Mouse (Mus musculus): ENCODE results near the gene Mfsd13b. TPM values are rescaled to one million over a fixed set of nuclear protein-coding genes. Genes with fewer than 3 reads are reported as not detected.

Gene Mfsd13b
- polyA plus RNA-seq, 1 experiment from 2014 or later, result 0.24 TPM

GRCm38 (mm10) chr7:121059477-121060218 lies 77.3 kb downstream of the Mfsd13b start:
- H3K9ac ChIP-seq (replicated peaks; ENCODE audit: low read length), result no peak overlapping the region
- WGBS, result 52% methylated on average over 6 of the region's 6 CpGs
- ATAC-seq (ENCODE audit: low FRiP score, low TSS enrichment), result no peak
- H3K36me3 ChIP-seq (ENCODE audit: insufficient read depth, low read length), result peaks cover 19% of the 10 kb centered on the region
- H3K4me1 ChIP-seq (ENCODE audit: insufficient read depth, low read length), result peaks cover 9% of the 10 kb centered on the region; the same call in 1 of the 2 replicates
- no peak overlapping the region for H3K27ac ChIP-seq (ENCODE audit: low read length)
- H3K4me3 ChIP-seq (ENCODE audit: low read length), result no peak overlapping the region
- no peaks in the 10 kb centered on the region for H3K9me3 ChIP-seq (ENCODE audit: low read length)
- H3K4me2 ChIP-seq (replicated peaks; ENCODE audit: low read depth, low read length), result no peak overlapping the region
- no peaks in the 10 kb centered on the region for H3K27me3 ChIP-seq (ENCODE audit: insufficient read depth, low read length)

DNA sequence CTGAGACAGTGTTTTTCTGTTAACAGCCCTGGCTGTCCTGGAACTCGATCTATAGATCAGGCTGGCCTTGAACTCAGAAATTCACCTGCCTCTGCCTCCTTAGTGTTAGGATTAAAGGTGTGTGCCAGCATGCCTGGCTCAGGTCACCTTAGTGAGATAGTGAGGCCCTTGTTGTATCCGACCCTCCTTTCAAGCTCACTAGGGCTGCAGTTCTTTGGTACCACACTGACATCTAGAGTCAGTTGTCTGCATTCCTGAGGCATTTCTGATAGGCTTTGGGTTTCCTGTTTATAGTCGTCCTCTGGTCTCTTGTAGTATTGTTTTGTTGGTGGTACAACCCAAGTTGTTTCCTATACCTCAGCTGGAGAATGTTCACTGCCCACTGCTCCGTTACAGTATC lies 82.0 kb downstream of the Mfsd13b start:
- Histone ChIP-seq H3K4me1 (ENCODE audit: insufficient read depth, low read length) (peaks cover 2% of the 10 kb centered on the region; the same call in 1 of the 2 replicates), H3K4me3 (ENCODE audit: low read length) (no peak overlapping the region), H3K27me3 (ENCODE audit: insufficient read depth, low read length) (no peaks in the 10 kb centered on the region), H3K9me3 (ENCODE audit: low read length) (no peaks in the 10 kb centered on the region), H3K27ac (ENCODE audit: low read length) (no peak overlapping the region), H3K36me3 (ENCODE audit: insufficient read depth, low read length) (0 out of 2 replicates have a peak, but pooled peaks cover 11% of the 10 kb centered on the region), H3K9ac (replicated peaks; ENCODE audit: low read length) (no peak overlapping the region), H3K4me2 (replicated peaks; ENCODE audit: low read depth, low read length) (no peak overlapping the region)
- WGBS, result 68% methylated on average over 4 of the region's 4 CpGs
- ATAC-seq (ENCODE audit: low FRiP score, low TSS enrichment), result peak; percentile 51; the same call in 1 of the 2 replicates

Other genes with a start within 250 kb of the Mfsd13b start
- 0.11 and 0.19 TPM in 2 replicates for gene Vwa3a, start 243.2 kb upstream of the Mfsd13b start, polyA plus RNA-seq (2015; fragmentation: Nextera tagmentation; extraction: Ambion mirVana)
- gene Gm5737, start 170.1 kb upstream of the Mfsd13b start, polyA plus RNA-seq (2015; fragmentation: Nextera tagmentation; extraction: Ambion mirVana), result not detected in 2 replicates
- gene Eef2k, start 139.7 kb upstream of the Mfsd13b start, polyA plus RNA-seq (2015; fragmentation: Nextera tagmentation; extraction: Ambion mirVana), result 27.9 and 31.1 TPM in 2 replicates
- gene Polr3e, start 64.8 kb upstream of the Mfsd13b start, polyA plus RNA-seq (2015; fragmentation: Nextera tagmentation; extraction: Ambion mirVana), result 45.6 and 46.4 TPM in 2 replicates
- gene Cdr2, start 197 bp upstream of the Mfsd13b start, polyA plus RNA-seq (2015; fragmentation: Nextera tagmentation; extraction: Ambion mirVana), result 10.4 and 11.1 TPM in 2 replicates
- gene Mettl9, start 51.9 kb downstream of the Mfsd13b start, polyA plus RNA-seq (2015; fragmentation: Nextera tagmentation; extraction: Ambion mirVana), result 155 and 163 TPM in 2 replicates
- gene Igsf6, start 92.1 kb downstream of the Mfsd13b start, polyA plus RNA-seq (2015; fragmentation: Nextera tagmentation; extraction: Ambion mirVana), result 1.3 and 2.1 TPM in 2 replicates
- gene Otoa, start 99.1 kb downstream of the Mfsd13b start, polyA plus RNA-seq (2015; fragmentation: Nextera tagmentation; extraction: Ambion mirVana), result 0.09 and 0.16 TPM in 2 replicates

Measured in kidney, embryonic 16.5 days (tissue).